Mouse (Mus musculus) frontal cortex, adult 2 months (tissue): ENCODE measurements around the gene Prph2. TPM values are rescaled to one million over a fixed set of nuclear protein-coding genes. Genes with fewer than 3 reads are reported as not detected.

ENCODE experiments used
- DNase-seq, 2 experiments: peaks; one replicate each; pipeline ENCODE4 v3.0.0; 2022; ENCODE audit warnings: low spot score in 1 of 2; ENCODE audit errors: extremely low spot score in 1 of 2
- polyA plus RNA-seq: library from polyadenylated mRNA; depleted of rRNA; stranded (reverse); fragments of >200 nt; gene quantifications from 2 replicates; pipeline ENCODE4 v1.2.3, GENCODE M21; 2012; rRNA removed

Prph2 gene
- polyA plus RNA-seq, 1 experiment = not detected

DNA sequence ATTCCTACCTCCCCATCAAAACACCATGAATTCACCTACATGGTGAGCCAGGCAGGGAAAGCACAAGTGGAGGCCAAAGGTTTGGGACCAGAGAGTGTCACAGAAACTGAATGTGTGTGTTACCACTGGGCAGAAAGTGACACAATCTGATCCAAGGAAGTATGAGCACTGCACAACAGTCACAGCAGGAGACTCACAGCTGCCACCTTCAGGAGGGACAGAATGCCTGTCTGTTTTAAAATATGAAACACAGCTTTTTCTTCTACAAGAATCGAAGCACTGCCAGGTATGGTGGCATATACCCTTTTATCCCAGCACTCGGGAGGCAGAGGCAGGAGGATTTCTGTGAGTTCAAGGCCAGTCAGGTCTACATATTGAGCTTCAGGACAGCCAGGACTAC lies 47.8 kb downstream of the Prph2 start:
- DNase-seq = peak in 1 of 2 experiments; percentile 13

DNA sequence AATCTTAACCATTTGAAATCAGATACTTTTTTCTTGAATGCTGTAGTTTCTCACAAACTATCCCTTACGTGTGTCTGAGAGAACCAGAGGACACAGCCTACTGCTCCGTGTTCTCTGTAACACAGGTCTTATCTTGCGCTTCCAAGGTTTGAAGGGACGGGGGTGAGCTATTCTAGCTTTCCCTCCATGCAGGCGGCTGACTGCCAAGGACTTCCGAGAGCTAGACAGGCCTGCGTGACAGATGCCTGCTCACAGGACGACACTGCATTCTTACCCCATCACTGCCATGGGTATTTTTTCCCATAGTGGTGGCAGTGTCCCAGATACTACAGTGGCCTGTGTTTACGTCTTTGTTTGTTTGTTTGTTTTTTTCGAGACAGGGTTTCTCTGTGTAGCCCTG lies 50.0 kb downstream of the Prph2 start:
- DNase-seq = no peak

DNA sequence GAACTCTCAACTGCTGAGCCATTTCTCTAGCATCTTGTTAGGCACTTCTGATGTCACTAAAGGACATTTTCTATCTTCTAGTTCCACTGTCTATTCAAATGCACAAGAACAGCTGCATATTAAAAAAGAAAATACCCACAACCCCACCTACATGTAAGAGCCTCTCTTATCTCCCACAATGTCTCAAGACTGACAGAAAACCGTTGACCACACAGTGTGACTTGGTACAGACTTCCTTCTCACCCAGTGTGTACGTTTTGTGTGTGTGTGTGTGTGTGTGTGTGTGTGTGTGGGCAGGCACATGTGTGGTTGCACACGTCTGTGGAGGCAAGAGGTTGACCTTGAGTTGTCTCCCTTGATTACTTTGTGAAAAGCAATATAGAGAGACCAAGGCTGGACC lies 51.9 kb downstream of the Prph2 start:
- DNase-seq = no peak

DNA sequence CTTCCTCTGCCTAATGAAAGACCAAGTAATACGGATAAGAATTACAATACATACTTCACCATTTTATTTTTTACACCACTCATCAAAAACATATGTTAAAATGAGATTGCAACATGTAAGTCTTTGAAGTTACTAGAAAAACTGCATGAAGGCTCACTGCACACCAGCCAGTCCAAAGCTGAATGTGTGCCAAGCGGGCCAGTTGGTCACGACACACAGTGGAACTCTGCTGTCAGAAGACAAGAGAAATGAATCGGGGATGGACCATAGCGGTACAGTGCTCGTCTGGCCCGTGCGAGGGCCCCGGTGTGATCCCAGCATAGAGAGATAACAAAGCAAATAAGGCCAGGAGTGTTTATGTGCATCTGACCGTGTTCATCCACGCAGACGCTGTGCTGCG lies 52.9 kb downstream of the Prph2 start:
- DNase-seq = peak in 1 of 2 experiments; percentile 27

DNA sequence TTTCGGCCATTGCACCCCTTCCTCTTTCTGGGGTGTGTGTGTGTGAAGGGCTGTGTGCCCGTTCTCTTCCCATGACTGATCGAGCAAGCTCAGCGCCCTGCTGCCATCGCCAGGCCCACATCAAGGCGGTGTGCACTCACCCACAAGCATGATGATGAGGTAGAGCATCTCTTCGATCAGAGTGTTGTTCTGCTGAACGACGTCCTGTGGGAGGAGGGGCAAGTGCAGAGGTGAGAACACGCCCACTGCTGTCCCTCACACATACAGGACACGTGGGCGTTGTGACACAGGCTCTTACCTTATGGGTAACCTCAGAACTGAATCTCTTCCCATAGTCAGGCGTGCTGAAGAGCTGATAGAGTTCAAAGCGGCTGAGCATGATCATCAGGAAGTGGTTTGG lies 56.6 kb downstream of the Prph2 start:
- no peak for DNase-seq

DNA sequence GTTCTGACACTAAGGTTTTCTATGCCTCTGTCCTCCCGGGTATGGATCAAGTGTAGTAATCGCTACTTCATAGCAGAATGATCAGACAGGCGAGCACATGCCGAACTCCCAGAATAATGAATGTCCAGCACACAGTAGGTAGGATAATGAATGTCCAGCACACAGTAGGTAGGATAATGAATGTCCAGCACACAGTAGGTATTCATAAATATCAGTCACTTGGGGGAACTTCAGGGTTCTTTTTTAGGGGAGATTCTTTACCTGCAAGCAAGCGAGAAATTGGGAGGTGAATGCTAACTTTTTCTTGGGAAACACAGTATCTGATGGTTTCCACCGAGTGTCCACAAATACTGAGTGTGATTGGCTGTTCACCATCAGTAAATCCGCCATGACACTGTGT lies 62.3 kb downstream of the Prph2 start:
- no peak for DNase-seq

Other genes starting within 250 kb of the Prph2 start
- 29.6 and 33.0 TPM in 2 replicates for gene Rrp36, start 236.1 kb upstream of the Prph2 start, polyA plus RNA-seq
- gene Mea1, start 231.7 kb upstream of the Prph2 start, polyA plus RNA-seq = 151 and 157 TPM in 2 replicates
- 189 and 198 TPM in 2 replicates for gene Klhdc3, start 229.5 kb upstream of the Prph2 start, polyA plus RNA-seq
- gene Ppp2r5d, start 205.3 kb upstream of the Prph2 start, polyA plus RNA-seq = 95.4 and 95.5 TPM in 2 replicates
- gene Pex6, start 199.0 kb upstream of the Prph2 start, polyA plus RNA-seq = 49.1 and 50.5 TPM in 2 replicates
- gene Gnmt, start 181.3 kb upstream of the Prph2 start, polyA plus RNA-seq = 1.8 and 2.2 TPM in 2 replicates
- gene Cnpy3, start 158.2 kb upstream of the Prph2 start, polyA plus RNA-seq = 86.0 and 88.3 TPM in 2 replicates
- 0.36 and 0.88 TPM in 2 replicates for gene Ptcra, start 146.7 kb upstream of the Prph2 start, polyA plus RNA-seq
- gene 2310039H08Rik, start 137.8 kb upstream of the Prph2 start, polyA plus RNA-seq = 23.6 and 27.1 TPM in 2 replicates
- gene Rpl7l1, start 127.8 kb upstream of the Prph2 start, polyA plus RNA-seq = 37.8 and 46.0 TPM in 2 replicates
- gene Bicral, start 52.0 kb upstream of the Prph2 start, polyA plus RNA-seq = 37.4 and 38.6 TPM in 2 replicates
- 26.5 and 27.3 TPM in 2 replicates for gene Tbcc, start 19.8 kb upstream of the Prph2 start, polyA plus RNA-seq
- gene Ubr2, start 100.1 kb downstream of the Prph2 start, polyA plus RNA-seq = 33.6 and 41.7 TPM in 2 replicates